Mouse (Mus musculus) embryonic fibroblast, embryonic 13.5 days (primary cell): ENCODE data around the gene St3gal6.

Experiments used
- CTCF ChIP-seq: IDR thresholded peaks from 2 replicates; pipeline ENCODE4 v1.5.1; 2011; ENCODE audit warnings: mild to moderate bottlenecking, control low read depth, low read length, moderate library complexity, borderline replicate concordance; ENCODE audit not compliant: insufficient read depth
- POLR2A ChIP-seq: IDR thresholded peaks from 2 replicates; pipeline ENCODE4 v1.6.1; 2011; ENCODE audit warnings: low read depth, mild to moderate bottlenecking, control low read depth, low read length, moderate library complexity

DNA sequence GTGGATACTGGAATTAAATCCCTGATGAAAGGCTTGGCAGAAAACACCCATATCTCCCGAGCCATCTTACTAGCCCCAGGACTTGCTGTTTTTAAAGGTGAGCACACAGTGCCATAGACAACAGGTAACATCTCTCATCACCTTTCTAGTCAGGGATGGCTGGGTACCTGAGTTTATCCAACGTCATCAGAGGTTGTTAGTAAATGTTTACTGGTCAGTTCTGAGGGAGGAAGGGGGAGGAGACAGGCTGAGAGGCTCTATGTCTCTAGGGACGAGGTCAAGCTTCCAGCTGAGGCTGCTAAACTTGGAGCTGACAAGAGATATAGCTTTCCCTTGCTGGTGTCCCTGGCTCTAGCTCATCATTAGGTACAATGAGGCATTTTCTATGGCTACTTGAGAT, 41.7 kb downstream of the St3gal6 start:
- TF ChIP-seq POLR2A (no peak), CTCF (no peak)
